Mouse (Mus musculus) thymus, adult 2 months (tissue): Measurements from ENCODE around the gene Kcng4. TPM values are rescaled to one million over a fixed set of nuclear protein-coding genes. Genes with fewer than 3 reads are reported as not detected.

Experiments
- DNase-seq: peaks from one replicate; pipeline ENCODE4 v3.0.0; 2021
- H3K27ac ChIP-seq: fragments of 200-500 bp; 2 replicates; pipeline ENCODE4 v1.5.1; 2012; ENCODE audit warnings: low read length, control low read depth; ENCODE audit not compliant: control insufficient read depth, insufficient read depth
- H3K27me3 ChIP-seq: fragments of 200-500 bp; 2 replicates; pipeline ENCODE4 v1.6.1; 2012; ENCODE audit warnings: mild to moderate bottlenecking, low read length, moderate library complexity, mixed read lengths; ENCODE audit not compliant: control insufficient read depth, insufficient read depth
- H3K36me3 ChIP-seq: fragments of 200-500 bp; 2 replicates; pipeline ENCODE4 v1.6.1; 2012; ENCODE audit warnings: mild to moderate bottlenecking, low read length, moderate library complexity; ENCODE audit not compliant: control insufficient read depth, insufficient read depth
- H3K4me1 ChIP-seq: fragments of 200-500 bp; replicated peaks from 2 replicates; pipeline ENCODE4 v1.6.1; 2012; ENCODE audit warnings: low read length; ENCODE audit not compliant: control insufficient read depth, insufficient read depth
- H3K4me3 ChIP-seq: fragments of 200-500 bp; 2 replicates; pipeline ENCODE4 v1.5.1; 2012; ENCODE audit warnings: mild to moderate bottlenecking, low read length, control low read depth, moderate library complexity; ENCODE audit not compliant: control insufficient read depth, insufficient read depth
- CTCF ChIP-seq: fragments of 200-500 bp; IDR thresholded peaks from 2 replicates; pipeline ENCODE4 v1.5.1; 2012; ENCODE audit warnings: mild to moderate bottlenecking, control low read depth, low read length, moderate library complexity, borderline replicate concordance; ENCODE audit not compliant: control insufficient read depth, poor library complexity, insufficient read depth; ENCODE audit errors: extremely low read depth
- POLR2A ChIP-seq: fragments of 200-500 bp; IDR thresholded peaks from 2 replicates; pipeline ENCODE4 v1.6.1; 2012; ENCODE audit warnings: mild to moderate bottlenecking, low read length, control low read depth, moderate library complexity; ENCODE audit not compliant: control insufficient read depth, poor library complexity, insufficient read depth; ENCODE audit errors: extremely low read depth
- WGBS: fragments of 180-500 bp; shearing (Covaris S2); methylation state at CpG from one replicate; pipeline ENCODE4 v1.1.7; 2018; 5-methylcytosine and 5-hydroxymethylcytosine counted together
- polyA plus RNA-seq: library from polyadenylated mRNA; depleted of rRNA; stranded (reverse); fragments of >200 nt; gene quantifications from 2 replicates; pipeline ENCODE4 v1.2.3, GENCODE M21; 2012

The Kcng4 gene
- polyA plus RNA-seq, 1 experiment: 0.47 TPM

- no peak for DNase-seq
- Histone ChIP-seq H3K4me3 (no peak overlapping the region), H3K36me3 (no peaks in the 10 kb centered on the region), H3K4me1 (no peaks in the 10 kb centered on the region), H3K27ac (no peak overlapping the region), H3K27me3 (no peaks in the 10 kb centered on the region; the same call in 1 of the 2 replicates)
- TF ChIP-seq POLR2A (no peak), CTCF (no peak)
- 79% methylated on average over 2 of the region's 2 CpGs for WGBS
These were observed 478 bp upstream of the Kcng4 start for GRCm38 (mm10) chr8:119635958-119636357.

GRCm38 (mm10) chr8:119634616-119635336 is 704 bp downstream of the Kcng4 start:
- no peak overlapping the region for H3K27ac ChIP-seq
- no peaks in the 10 kb centered on the region for H3K4me1 ChIP-seq
- DNase-seq: no peak
- H3K4me3 ChIP-seq: no peak overlapping the region
- WGBS: 35% methylated on average over 14 of the region's 14 CpGs
- no peak for TF ChIP-seq POLR2A
- no peak for TF ChIP-seq CTCF
- H3K36me3 ChIP-seq: no peaks in the 10 kb centered on the region
- H3K27me3 ChIP-seq: no peaks in the 10 kb centered on the region; the same call in 1 of the 2 replicates

- Histone ChIP-seq H3K27ac (no peak overlapping the region), H3K27me3 (no peaks in the 10 kb centered on the region; the same call in 1 of the 2 replicates), H3K4me1 (no peaks in the 10 kb centered on the region), H3K36me3 (no peaks in the 10 kb centered on the region), H3K4me3 (no peak overlapping the region)
- no peak for TF ChIP-seq POLR2A
- no peak for TF ChIP-seq CTCF
- no peak for DNase-seq
- 56% methylated on average over 29 of the region's 29 CpGs for WGBS
These were observed 2.6 kb downstream of the Kcng4 start for GRCm38 (mm10) chr8:119632909-119633308.

GRCm38 (mm10) chr8:119632246-119632645 is 3.2 kb downstream of the Kcng4 start:
- Histone ChIP-seq H3K4me1 (no peaks in the 10 kb centered on the region), H3K36me3 (no peaks in the 10 kb centered on the region), H3K4me3 (no peak overlapping the region), H3K27me3 (no peaks in the 10 kb centered on the region; the same call in 1 of the 2 replicates), H3K27ac (no peak overlapping the region)
- 90% methylated on average over 9 of the region's 9 CpGs for WGBS
- no peak for DNase-seq
- TF ChIP-seq CTCF: no peak
- TF ChIP-seq POLR2A: no peak

- TF ChIP-seq POLR2A (no peak), CTCF (no peak)
- 66% methylated on average over 3 of the region's 3 CpGs for WGBS
- DNase-seq: no peak
- Histone ChIP-seq H3K36me3 (no peaks in the 10 kb centered on the region), H3K4me3 (no peak overlapping the region), H3K27me3 (no peaks in the 10 kb centered on the region; the same call in 1 of the 2 replicates), H3K27ac (no peak overlapping the region), H3K4me1 (no peaks in the 10 kb centered on the region)
These were observed 4.6 kb downstream of the Kcng4 start for GRCm38 (mm10) chr8:119630841-119631240.

GRCm38 (mm10) chr8:119627613-119628359 is 7.7 kb downstream of the Kcng4 start:
- WGBS: 84% methylated on average over 10 of the region's 10 CpGs
- TF ChIP-seq POLR2A: no peak
- TF ChIP-seq CTCF: no peak
- Histone ChIP-seq H3K27me3 (no peaks in the 10 kb centered on the region), H3K4me3 (no peak overlapping the region), H3K27ac (no peak overlapping the region), H3K36me3 (no peaks in the 10 kb centered on the region), H3K4me1 (no peaks in the 10 kb centered on the region)
- DNase-seq: no peak
